Mouse (Mus musculus) kidney, adult 8-10 months (tissue): ENCODE results near the gene Fbxw13.
"Not testable (repeated sequence)": the region's sequence is repeated elsewhere in the genome, so short reads cannot be mapped to it uniquely, and the experiment has no call there.

Experiments used
- DNase-seq, 2 experiments: peaks; one replicate each; pipeline ENCODE4 v3.0.0; 2022

The Fbxw13 gene

DNA sequence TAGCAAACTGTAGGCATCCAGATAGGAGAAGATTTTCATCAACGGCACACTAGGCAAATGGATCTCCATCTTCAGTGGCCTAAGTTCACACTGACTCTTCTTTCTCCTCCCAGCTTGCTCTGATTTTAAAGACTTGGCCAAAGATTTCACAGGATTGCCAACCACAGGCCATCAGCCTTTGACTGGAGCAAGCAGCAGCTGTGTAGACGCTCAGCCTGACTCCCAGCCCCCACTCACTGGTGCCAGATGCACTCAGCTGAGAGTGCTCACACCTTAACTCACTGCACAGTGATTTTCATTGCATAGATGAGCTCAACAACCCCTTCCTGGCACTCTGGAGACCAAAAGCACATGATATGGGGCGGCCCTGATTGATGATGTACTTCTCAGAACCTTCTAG lies at the start of gene Fbxw13:
Fbxw13 (minus strand) TSS at position 101 of the 400 bp plus-strand sequence.
- not testable (repeated sequence) for DNase-seq

- DNase-seq: no peak
These were observed 38.9 kb upstream of the Fbxw13 start, which contains the start of gene Fbxw20 for GRCm38 (mm10) chr9:109234654-109235053. Fbxw20 (minus strand) TSS chr9:109234754.

GRCm38 (mm10) chr9:109218449-109218848 lies 22.7 kb upstream of the Fbxw13 start:
- DNase-seq: no peak

GRCm38 (mm10) chr9:109201347-109201746 lies 5.6 kb upstream of the Fbxw13 start:
- DNase-seq: not testable (repeated sequence)

DNA sequence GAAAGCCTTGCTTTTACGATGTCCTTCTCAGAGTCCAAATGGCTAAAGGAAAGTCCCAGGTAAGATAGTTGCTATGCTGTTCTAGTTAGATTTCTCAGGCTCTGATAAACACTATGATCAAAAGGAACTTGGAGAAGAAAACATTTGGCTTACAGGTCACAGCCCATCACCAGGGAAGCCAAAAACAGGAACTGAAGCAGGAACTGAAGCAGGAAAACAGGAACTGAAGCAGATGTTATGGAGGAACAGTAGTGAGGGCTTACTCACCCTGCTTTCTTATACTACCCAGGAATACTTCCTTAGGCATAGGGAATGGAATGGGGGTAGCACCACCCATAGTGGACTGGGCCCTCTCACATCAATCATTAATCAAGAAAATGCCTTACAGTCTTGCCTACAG lies 4.6 kb upstream of the Fbxw13 start:
- DNase-seq: no peak

DNA sequence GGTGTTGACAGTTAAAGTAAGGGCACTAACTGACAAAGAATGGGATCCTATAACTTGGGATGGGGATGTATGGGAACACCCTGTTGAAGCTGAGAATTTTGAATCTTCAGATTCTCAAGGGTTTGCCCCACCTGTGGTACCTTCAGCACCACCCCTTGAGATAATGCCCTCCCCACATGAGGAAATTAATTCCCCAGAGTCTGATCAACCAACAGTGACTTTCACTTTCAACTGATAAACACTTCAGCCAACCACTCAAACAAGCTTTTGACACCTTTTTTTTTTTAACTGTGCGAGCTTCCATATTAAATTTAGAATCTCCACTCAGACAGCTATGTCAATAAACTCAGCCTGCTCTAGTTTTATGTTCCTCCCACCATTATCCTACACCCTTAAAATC lies 3.6 kb upstream of the Fbxw13 start:
- DNase-seq: no peak

DNA sequence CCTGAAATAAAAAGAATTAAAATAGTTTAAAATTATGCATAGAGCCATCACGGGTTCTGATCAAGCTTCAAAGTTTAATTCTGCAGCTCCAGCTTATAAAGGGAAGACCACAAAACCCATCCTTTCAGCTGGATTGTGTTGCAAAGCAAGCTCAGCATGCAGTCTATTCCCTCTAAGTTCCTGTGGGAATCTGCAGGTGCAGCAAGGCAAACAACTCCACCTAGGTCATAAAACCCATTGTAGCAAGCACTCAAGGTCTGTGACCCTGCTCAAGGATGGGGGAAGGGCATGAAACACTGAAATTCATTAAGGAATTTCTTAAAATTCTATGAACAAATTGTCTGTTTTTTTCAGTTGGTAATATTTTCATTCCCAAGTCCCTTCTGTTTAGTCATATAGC lies 18.6 kb downstream of the Fbxw13 start:
- no peak for DNase-seq

- DNase-seq: no peak
These were observed 19.5 kb downstream of the Fbxw13 start for GRCm38 (mm10) chr9:109176301-109176700.

DNA sequence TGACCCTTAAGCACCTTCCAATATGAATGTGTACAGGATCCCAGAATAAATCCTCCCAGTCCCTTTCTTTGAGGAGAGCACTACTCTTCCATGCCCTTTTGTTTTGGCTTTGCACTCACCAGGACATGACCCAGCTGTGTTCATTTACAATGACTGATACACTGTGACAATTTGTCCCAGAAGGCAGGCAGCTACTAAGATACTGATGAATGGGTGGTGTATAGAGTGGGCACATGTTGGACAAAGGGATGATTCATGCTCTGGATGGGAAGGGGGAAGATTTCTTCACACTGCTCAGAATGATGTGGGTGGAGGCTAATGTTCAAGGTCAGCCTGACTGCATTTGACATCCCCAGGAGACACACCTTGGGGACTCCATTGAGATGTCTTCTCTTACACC lies 28.5 kb downstream of the Fbxw13 start:
- DNase-seq: no peak

DNA sequence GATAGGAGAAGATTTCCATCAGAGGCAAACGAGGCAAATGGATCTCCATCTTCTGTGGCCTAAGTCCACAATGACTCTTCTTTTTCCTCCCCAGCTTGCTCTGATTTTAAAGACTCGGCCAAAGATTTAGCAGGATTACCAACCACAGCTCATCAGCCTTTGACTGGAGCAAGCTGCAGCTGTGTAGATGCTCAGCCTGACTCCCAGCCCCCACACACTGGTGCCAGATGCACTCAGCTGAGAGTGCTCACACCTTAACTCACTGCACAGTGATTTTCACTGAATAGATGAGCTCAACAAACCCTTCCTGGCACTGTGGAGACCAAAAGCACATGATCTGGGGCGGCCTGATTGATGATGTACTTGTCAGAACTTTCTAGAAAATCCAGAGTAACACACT lies 33.8 kb downstream of the Fbxw13 start, which contains the start of gene Fbxw21:
Fbxw21 (minus strand) TSS at position 101 of the 400 bp plus-strand sequence.
- DNase-seq: no peak

DNA sequence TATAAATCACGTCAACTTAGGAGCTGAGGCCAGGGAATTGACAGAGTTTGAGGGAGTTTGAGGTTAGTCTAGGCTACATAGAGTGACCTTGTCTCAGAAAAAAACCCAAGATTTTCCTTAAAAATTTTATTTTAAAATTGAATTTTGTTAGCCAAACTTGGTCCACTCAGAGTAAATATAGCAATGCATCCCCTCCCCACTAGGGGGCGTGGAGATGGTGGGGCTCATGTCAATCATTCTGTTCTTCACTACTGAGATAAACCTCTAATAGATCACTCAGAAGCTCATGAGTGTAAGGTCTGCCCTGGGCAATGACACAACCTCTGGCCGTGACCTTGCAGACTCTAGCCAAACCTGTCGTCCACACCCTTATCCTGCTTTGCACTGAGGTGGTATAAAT lies 55.4 kb downstream of the Fbxw13 start:
- DNase-seq: not testable (repeated sequence)

- DNase-seq: no peak
These were observed 65.7 kb downstream of the Fbxw13 start for GRCm38 (mm10) chr9:109130076-109130475.
